Mouse (Mus musculus) fat pad, adult 2 months (tissue): ENCODE results near the gene Fxyd7.

Experiments used
- DNase-seq: peaks from one replicate; pipeline ENCODE4 v3.0.0-alpha.2; 2011; ENCODE audit warnings: low read depth, low spot score; ENCODE audit errors: extremely low read depth

Gene Fxyd7

GRCm38 (mm10) chr7:31017104-31017901, 34.0 kb downstream of the Fxyd7 start:
- DNase-seq, result no peak

GRCm38 (mm10) chr7:31012971-31013370, 38.3 kb downstream of the Fxyd7 start:
- no peak for DNase-seq

- no peak for DNase-seq
Observed at GRCm38 (mm10) chr7:31008889-31009288, 42.4 kb downstream of the Fxyd7 start.

DNA sequence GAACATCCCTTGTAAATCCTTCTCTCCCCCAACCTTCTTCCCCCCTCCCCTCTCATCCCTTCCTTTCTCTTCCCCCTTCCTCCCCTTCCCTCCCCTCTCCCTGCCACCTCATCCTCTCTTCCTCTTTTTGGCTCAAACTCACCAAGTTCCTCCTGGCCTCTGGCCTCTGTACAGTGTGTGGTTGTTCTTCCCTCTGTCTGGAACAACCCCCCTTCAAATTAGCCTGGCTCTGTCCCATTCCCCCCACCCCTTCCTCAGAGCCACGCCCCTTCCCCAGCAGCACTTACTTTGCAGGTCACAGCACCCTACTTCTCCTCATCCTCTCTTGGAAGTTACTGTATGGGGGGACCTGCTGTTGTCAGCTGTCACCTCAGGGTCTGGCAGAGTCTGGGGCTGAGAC, 43.1 kb downstream of the Fxyd7 start:
- DNase-seq, result no peak

GRCm38 (mm10) chr7:31007775-31008174, 43.5 kb downstream of the Fxyd7 start:
- no peak for DNase-seq

DNA sequence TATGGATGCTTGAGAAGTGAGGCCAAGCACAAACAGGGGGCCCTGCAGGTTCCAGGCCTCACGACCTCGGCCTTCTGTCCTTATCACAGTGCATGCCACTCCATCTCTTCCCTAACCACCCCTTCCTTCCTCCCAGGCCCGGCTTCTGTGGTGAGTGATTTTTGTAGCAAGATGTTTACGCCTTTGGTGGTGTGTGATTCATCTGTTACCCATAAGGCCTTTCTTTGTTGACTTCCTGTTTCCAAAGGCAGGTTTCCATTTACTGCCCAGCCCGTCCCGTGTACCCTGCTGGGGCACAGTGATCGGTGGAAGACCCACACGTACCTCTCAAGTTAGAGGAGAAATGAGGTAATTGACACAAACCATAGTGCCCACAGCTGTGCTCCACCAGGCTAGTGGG, 48.6 kb downstream of the Fxyd7 start:
- DNase-seq, result no peak

DNA sequence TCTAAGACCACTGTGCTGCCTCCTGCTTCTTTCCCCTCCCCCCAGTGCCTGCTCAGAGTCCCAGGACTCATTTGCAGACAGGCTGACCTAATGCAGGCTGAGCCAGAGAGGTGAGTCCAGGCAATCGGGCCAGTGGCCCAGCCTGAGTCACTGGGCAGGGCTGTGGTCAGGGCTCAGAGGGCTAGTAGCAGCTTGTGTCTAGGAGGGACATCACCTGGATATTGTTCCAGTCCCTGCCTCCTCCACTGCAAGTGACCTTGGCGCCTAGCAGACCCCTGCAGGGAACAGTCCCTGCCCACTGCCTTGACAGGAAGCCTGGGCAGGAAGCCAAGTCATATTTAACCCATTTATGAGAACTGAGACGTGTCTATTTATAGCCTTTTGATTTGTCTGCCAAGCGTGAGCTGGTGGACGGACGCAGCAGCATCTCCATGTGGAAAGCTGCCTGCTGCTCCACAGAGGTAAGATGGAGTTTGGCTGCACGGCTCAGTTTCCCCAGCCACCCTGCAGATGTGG, 50.7 kb downstream of the Fxyd7 start:
- DNase-seq, result no peak

- no peak for DNase-seq
Observed at GRCm38 (mm10) chr7:30996491-30996890, 54.8 kb downstream of the Fxyd7 start.

DNA sequence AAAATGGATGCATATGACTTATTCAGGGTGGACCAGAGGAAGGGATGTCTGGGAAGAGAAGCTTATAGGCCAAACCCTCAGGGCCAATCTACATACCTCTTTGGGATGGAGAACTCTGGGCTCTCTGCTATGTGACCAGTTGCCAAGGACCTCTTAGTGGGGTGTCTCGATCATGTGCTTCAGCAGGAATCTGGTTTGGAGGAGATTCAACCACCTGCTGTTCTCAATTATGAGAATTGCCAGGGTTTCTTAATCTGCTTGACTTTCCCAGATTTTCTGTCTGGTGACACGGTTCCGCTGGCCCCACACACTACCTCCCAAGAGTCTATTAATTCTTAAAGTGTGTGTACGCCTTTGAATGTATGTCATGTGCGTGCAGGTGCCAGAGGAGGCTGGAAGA, 57.3 kb downstream of the Fxyd7 start:
- no peak for DNase-seq
